Mouse (Mus musculus) neural tube, embryonic 14.5 days (tissue): Measurements from ENCODE around the gene Hs6st3. TPM values are rescaled to one million over a fixed set of nuclear protein-coding genes. Genes with fewer than 3 reads are reported as not detected.

ENCODE experiments used
- ATAC-seq: fragments of 200-750 bp; cut with Nextera tagmentation; 2 replicates; pipeline ENCODE4 v1.8.0; 2017; ENCODE audit warnings: low read depth, mild to moderate bottlenecking, moderate TSS enrichment, moderate library complexity
- H3K27ac ChIP-seq: fragments of 300-500 bp; sonication (generic); 2 replicates; pipeline ENCODE4 v1.5.1; 2014; ENCODE audit warnings: low read depth, mild to moderate bottlenecking, control low read depth, low read length, moderate library complexity, mixed read lengths
- H3K27me3 ChIP-seq: fragments of 300-500 bp; sonication (generic); 2 replicates; pipeline ENCODE4 v1.6.1; 2014; ENCODE audit warnings: low read length; ENCODE audit not compliant: control insufficient read depth, insufficient read depth
- H3K36me3 ChIP-seq: fragments of 300-500 bp; sonication (generic); 2 replicates; pipeline ENCODE4 v1.6.1; 2014; ENCODE audit warnings: low read length, mixed read lengths; ENCODE audit not compliant: control insufficient read depth, insufficient read depth
- H3K4me1 ChIP-seq: fragments of 300-500 bp; sonication (generic); 2 replicates; pipeline ENCODE4 v1.6.1; 2014; ENCODE audit warnings: low read length; ENCODE audit not compliant: control insufficient read depth, insufficient read depth
- H3K4me2 ChIP-seq: fragments of 300-500 bp; sonication (generic); 2 replicates; pipeline ENCODE4 v1.6.1; 2014; ENCODE audit warnings: mild to moderate bottlenecking, low read depth, low read length, control low read depth
- H3K4me3 ChIP-seq: fragments of 300-500 bp; sonication (generic); 2 replicates; pipeline ENCODE4 v1.5.1; 2014; ENCODE audit warnings: low read depth, low read length, control low read depth, mixed read lengths
- H3K9ac ChIP-seq: fragments of 300-500 bp; sonication (generic); replicated peaks from 2 replicates; pipeline ENCODE4 v1.6.1; 2014; ENCODE audit warnings: low read depth, mild to moderate bottlenecking, control low read depth, low read length, mixed read lengths
- H3K9me3 ChIP-seq: fragments of 300-500 bp; sonication (generic); 2 replicates; pipeline ENCODE4 v1.6.1; 2016; ENCODE audit warnings: low read length; ENCODE audit not compliant: control insufficient read depth
- WGBS: fragments of 180-500 bp; shearing (Covaris S2); extraction: QIAGEN DNeasy Blood & Tissue Kit; methylation state at CpG from one replicate; pipeline ENCODE4 v1.1.7; 2014; 5-methylcytosine and 5-hydroxymethylcytosine counted together
- polyA plus RNA-seq: library from polyadenylated mRNA; unstranded; fragments of >200 nt; fragmentation: Nextera tagmentation; extraction: Ambion mirVana; gene quantifications from 2 replicates; pipeline ENCODE4 v1.2.1, GENCODE M21; 2014

Gene Hs6st3
- polyA plus RNA-seq, 1 experiment from 2014 or later: 6.5 TPM

DNA sequence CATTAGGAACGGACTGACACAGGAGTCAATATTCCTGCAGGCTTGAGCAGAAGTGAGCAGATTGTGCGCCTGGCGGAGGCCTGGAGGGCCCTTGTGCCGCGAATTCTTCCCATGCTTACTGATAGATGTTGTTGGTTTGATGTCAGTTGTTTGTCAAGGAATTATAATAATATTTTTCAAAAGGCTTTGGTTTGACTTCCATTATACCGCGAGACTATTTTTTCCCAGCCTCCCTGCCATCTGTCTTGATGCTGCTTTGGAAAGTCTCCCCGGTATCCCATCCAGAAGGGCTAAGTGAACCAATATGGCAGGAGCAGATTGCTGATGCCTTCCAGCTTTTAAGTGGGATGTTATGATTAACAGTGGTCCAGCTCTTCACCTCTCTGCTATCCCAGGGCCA lies 651.3 kb downstream of the Hs6st3 start:
- no peaks in the 10 kb centered on the region for H3K9me3 ChIP-seq
- H3K27me3 ChIP-seq: no peaks in the 10 kb centered on the region
- H3K4me1 ChIP-seq: no peaks in the 10 kb centered on the region
- no peak overlapping the region for H3K4me2 ChIP-seq
- H3K9ac ChIP-seq: no peak overlapping the region
- no peaks in the 10 kb centered on the region for H3K36me3 ChIP-seq
- no peak overlapping the region for H3K27ac ChIP-seq
- 95% methylated on average over 8 of the region's 8 CpGs for whole genome bisulfite sequencing
- no peak for ATAC-seq
- no peak overlapping the region for H3K4me3 ChIP-seq

DNA sequence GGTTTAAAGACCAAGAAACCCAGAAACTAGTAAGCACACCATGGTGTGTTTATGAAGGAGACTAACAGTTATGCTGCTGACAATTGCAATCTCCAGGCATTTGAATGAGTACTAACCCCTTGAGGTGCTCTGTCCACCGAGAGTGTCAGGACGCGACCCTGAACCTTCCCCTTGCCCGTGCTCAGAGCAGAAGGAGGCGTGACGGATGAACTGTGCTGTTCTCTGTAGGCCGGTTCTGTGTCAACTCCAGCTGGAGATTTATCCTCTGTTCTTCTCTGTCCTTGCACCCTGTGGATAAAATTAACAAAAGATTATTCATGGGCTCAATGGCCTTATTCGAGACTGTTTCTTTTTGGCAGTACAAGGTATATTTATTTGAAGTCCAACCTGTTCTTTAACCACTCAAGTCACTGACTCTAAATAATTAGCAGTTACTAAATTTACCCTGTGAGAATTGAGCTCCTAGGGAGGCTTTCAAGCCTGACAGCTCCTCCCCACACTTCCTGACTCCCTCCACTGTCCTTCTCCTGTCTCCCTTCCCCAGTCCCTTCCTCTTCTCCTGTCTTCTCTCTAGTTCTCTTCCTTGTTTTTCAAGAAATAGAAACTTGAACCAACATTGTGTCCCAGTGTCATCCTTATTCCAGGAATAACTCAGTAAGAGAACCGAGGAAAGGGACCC lies 659.2 kb downstream of the Hs6st3 start:
- H3K27me3 ChIP-seq: no peaks in the 10 kb centered on the region
- no peak overlapping the region for H3K9ac ChIP-seq
- H3K4me3 ChIP-seq: no peak overlapping the region
- no peaks in the 10 kb centered on the region for H3K36me3 ChIP-seq
- WGBS: 18% methylated on average over 9 of the region's 9 CpGs
- no peaks in the 10 kb centered on the region for H3K9me3 ChIP-seq
- H3K4me2 ChIP-seq: no peak overlapping the region
- ATAC-seq: no peak
- H3K4me1 ChIP-seq: no peaks in the 10 kb centered on the region
- H3K27ac ChIP-seq: no peak overlapping the region

DNA sequence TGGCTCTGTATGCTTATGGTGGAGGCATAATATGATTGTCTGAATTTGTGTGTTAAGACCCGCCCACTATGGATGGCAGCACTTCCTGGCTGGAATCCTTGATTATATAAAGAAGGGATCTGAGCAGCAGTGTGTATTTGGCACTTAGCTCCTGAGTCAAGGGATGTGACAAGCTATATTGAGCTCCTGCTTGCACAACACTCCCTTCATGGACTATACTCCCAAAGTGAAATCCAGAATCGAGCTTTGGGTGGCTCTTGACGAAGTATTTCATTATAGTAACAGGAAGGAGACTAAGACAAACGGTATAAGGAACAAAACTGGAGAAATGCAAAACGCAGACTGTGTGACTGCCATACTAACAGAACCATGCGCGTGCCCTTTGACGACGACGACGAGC lies 660.4 kb downstream of the Hs6st3 start:
- H3K4me1 ChIP-seq: no peaks in the 10 kb centered on the region
- no peak overlapping the region for H3K4me2 ChIP-seq
- no peaks in the 10 kb centered on the region for H3K9me3 ChIP-seq
- H3K27ac ChIP-seq: no peak overlapping the region
- 91% methylated on average over 11 of the region's 11 CpGs for WGBS
- no peaks in the 10 kb centered on the region for H3K36me3 ChIP-seq
- H3K4me3 ChIP-seq: no peak overlapping the region
- H3K27me3 ChIP-seq: no peaks in the 10 kb centered on the region
- H3K9ac ChIP-seq: no peak overlapping the region
- no peak for ATAC-seq

DNA sequence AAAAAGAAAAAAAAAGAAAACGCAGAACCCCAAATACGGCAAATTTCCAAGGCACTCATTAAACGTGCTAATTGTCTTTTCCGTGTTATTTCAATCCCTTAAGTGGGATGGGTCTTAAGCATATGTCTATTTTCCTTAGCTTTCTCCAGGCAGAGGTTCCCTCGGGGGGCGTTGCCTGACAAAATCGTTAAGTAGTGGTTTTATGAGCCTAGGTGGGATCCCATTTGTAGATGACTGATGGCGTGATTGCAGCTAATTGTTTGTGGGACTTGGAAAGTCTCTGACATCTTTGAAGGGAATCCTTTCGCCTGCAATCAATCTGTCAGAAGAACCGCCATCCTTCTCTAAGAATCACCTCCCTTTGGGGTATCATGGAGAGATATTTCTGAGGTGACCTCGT lies 662.7 kb downstream of the Hs6st3 start:
- no peak overlapping the region for H3K9ac ChIP-seq
- H3K4me3 ChIP-seq: no peak overlapping the region
- 36% methylated on average over 11 of the region's 11 CpGs for WGBS
- no peaks in the 10 kb centered on the region for H3K36me3 ChIP-seq
- H3K27ac ChIP-seq: no peak overlapping the region
- H3K27me3 ChIP-seq: no peaks in the 10 kb centered on the region
- H3K4me2 ChIP-seq: no peak overlapping the region
- no peaks in the 10 kb centered on the region for H3K4me1 ChIP-seq
- H3K9me3 ChIP-seq: no peaks in the 10 kb centered on the region
- ATAC-seq: no peak

DNA sequence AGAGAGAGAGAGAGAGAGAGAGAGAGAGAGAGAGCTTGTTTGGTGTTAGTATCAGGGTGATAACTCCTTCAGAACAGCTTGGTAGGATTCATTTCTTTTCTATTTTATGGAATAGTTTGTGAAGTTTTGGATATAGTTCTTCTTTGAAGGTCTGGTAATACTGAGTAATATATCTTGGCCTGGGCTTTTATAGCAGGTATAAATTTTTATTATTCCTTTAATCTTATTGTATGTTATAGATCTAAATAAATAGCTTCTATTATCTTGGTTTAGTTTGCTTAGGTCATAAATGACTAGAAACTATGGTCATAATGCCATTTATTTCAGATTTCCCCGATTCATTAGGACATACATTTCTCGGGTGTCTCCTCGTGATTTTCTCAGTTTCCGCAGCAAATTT lies 675.8 kb downstream of the Hs6st3 start:
- Histone ChIP-seq H3K27ac (no peak overlapping the region), H3K9me3 (no peaks in the 10 kb centered on the region), H3K36me3 (no peaks in the 10 kb centered on the region), H3K9ac (no peak overlapping the region), H3K27me3 (no peaks in the 10 kb centered on the region), H3K4me1 (no peaks in the 10 kb centered on the region), H3K4me2 (no peak overlapping the region), H3K4me3 (no peak overlapping the region)
- no peak for ATAC-seq
- WGBS: 87% methylated on average over 4 of the region's 4 CpGs

DNA sequence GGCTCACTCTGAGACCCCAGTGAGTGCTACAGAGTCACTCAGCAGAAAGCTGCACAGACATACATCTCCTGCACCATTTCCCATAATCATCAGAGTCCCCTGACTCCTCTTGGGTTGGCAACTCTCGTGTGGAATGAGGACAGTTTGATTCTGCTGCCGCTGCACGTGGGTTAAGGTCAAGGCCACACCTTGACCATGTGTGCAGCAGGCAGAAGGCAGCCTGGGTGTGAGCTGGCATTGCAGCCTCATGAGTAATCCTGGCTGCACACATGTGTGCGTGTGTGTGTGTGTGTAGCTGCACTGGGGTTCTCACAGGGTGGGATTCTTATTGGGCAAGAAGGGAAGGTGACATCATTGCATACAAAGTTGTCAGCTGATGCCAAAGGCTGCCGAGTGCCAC lies 677.5 kb downstream of the Hs6st3 start:
- no peak for ATAC-seq
- no peaks in the 10 kb centered on the region for H3K4me1 ChIP-seq
- H3K9me3 ChIP-seq: no peaks in the 10 kb centered on the region
- H3K9ac ChIP-seq: no peak overlapping the region
- H3K27me3 ChIP-seq: no peaks in the 10 kb centered on the region
- H3K4me2 ChIP-seq: no peak overlapping the region
- H3K4me3 ChIP-seq: no peak overlapping the region
- WGBS: 86% methylated on average over 5 of the region's 5 CpGs
- no peak overlapping the region for H3K27ac ChIP-seq
- no peaks in the 10 kb centered on the region for H3K36me3 ChIP-seq

DNA sequence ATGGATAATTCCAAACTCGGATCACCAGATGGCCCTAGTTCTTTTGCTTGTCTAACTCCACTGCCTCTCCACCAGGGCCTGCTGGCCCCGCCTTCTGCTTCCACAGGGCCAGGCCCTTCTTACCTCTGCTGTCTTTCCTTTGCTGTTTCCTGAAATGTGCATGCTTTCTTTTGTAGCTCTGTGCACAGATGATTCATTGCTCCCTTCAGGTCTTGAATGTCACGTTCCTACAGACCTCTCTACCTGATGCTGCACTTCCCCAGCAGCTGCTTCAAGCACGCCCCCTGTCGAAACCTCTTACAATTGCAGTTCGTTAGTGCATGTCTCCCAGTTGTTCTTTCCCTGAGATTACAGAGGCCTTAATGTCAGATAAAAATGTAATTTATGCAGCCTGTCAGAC lies 682.4 kb downstream of the Hs6st3 start:
- ATAC-seq: peak; percentile 38; the same call in 1 of the 2 replicates
- Histone ChIP-seq H3K36me3 (no peaks in the 10 kb centered on the region), H3K9me3 (no peaks in the 10 kb centered on the region), H3K9ac (no peak overlapping the region), H3K27ac (no peak overlapping the region), H3K4me2 (no peak overlapping the region), H3K4me3 (no peak overlapping the region), H3K27me3 (no peaks in the 10 kb centered on the region), H3K4me1 (no peaks in the 10 kb centered on the region)
- 57% methylated on average over 6 of the region's 6 CpGs for WGBS

DNA sequence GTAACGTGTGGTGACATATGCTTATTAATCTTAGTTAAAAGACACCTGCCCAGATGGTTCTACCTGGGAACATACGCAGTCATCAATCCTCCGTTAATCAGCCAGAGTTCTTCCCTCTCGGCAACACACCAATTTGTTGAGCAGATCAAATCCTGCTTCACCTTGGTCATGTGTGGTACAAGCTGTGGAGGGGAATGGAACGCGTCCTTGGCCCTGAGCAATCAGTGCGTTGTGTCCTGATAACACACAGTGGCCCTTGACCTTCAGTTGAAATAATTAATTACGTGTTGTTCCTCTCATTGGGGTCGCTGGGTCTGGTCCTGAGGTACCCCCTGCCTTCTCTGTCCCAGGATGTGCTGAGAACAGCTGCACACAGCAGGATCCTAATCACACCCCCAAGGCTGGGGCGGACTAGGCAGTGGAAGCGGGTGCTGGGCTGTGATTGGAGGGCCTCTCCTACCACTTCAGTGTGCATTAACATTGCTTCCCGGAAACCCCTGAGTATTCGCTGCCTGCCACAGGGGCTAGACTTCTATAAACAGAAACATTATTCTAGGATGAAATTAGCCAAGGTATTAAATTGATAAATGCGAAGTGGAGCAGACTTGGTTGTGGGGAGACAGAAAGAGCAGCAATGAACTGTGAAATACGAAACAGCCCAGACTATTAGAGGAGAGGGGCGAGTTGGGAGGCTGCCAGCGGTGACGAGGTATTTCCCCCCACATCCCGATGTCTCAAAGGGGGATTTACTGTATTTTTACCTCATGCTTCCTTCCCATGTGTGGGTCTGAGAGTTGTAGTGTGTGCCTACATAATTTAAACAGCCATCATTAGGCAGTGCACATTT lies 693.2 kb downstream of the Hs6st3 start:
- ATAC-seq: peak; percentile 91
- 27% methylated on average over 19 of the region's 19 CpGs for WGBS
- Histone ChIP-seq H3K27ac (peak overlapping the region; percentile 35; the same call in 1 of the 2 replicates), H3K4me1 (peaks cover 15% of the 10 kb centered on the region), H3K9ac (0 out of 2 replicates have a peak overlapping the region, but pooled peaks have one; percentile 11), H3K4me2 (peak overlapping the region; percentile 36), H3K9me3 (no peaks in the 10 kb centered on the region), H3K4me3 (no peak overlapping the region), H3K27me3 (no peaks in the 10 kb centered on the region), H3K36me3 (no peaks in the 10 kb centered on the region)

DNA sequence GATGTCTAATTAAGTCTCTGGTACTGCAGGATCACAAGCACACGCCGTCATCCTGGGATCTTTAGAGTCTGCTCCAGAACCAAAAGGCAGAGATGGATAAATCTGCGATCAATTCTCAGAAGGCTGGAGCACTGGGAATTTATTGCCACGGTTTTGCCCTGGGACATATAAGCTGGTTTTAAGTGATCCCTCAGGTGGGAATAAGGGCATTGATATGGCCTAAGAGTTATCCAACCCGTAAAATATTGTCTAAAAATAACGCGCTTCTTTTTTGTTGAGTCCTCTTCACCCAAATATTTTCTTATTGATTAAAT lies 693.8 kb downstream of the Hs6st3 start:
- H3K27me3 ChIP-seq: no peaks in the 10 kb centered on the region
- no peak overlapping the region for H3K4me3 ChIP-seq
- 36% methylated on average over 7 of the region's 7 CpGs for WGBS
- H3K4me2 ChIP-seq: peak overlapping the region; percentile 36; the same call in 1 of the 2 replicates
- 0 out of 2 replicates have a peak overlapping the region, but pooled peaks have one; percentile 11 for H3K9ac ChIP-seq
- no peak for ATAC-seq
- peaks cover 15% of the 10 kb centered on the region for H3K4me1 ChIP-seq
- H3K9me3 ChIP-seq: no peaks in the 10 kb centered on the region
- H3K27ac ChIP-seq: peak overlapping the region; percentile 35; the same call in 1 of the 2 replicates
- no peaks in the 10 kb centered on the region for H3K36me3 ChIP-seq
